Mouse (Mus musculus): ENCODE data around the gene Rint1.

- TF ChIP-seq GATA1 (IDR thresholded peaks at IDR 0.05; ENCODE audit: borderline replicate concordance, low read length) (no peak), FLI1 (IDR thresholded peaks at IDR 0.05; ENCODE audit: low read length) (no peak)
Measured at GRCm38 (mm10) chr5:23845141-23845540, 57.6 kb downstream of the Rint1 start.

All from megakaryocyte, embryonic 14.5 days (primary cell).